Mouse (Mus musculus) liver, embryonic 16.5 days (tissue): ENCODE data around the gene Acadl. TPM values are rescaled to one million over a fixed set of nuclear protein-coding genes. Genes with fewer than 3 reads are reported as not detected.

ENCODE experiments used
- ATAC-seq: fragments of 200-750 bp; cut with Nextera tagmentation; 2 replicates; pipeline ENCODE4 v1.8.0; 2017; ENCODE audit warnings: low read depth, mild to moderate bottlenecking, moderate number of reproducible peaks, moderate library complexity
- H3K27ac ChIP-seq: fragments of 300-500 bp; sonication (generic); 2 replicates; pipeline ENCODE4 v1.5.1; 2014; ENCODE audit warnings: mild to moderate bottlenecking, low read length
- H3K27me3 ChIP-seq: fragments of 300-500 bp; sonication (generic); 2 replicates; pipeline ENCODE4 v1.6.1; 2014; ENCODE audit warnings: low read depth, low read length, mixed read lengths; ENCODE audit not compliant: control insufficient read depth, insufficient read depth
- H3K36me3 ChIP-seq: fragments of 300-500 bp; sonication (generic); 2 replicates; pipeline ENCODE4 v1.6.1; 2014; ENCODE audit warnings: mild to moderate bottlenecking; ENCODE audit not compliant: control insufficient read depth, insufficient read depth
- H3K4me1 ChIP-seq: fragments of 300-500 bp; sonication (generic); 2 replicates; pipeline ENCODE4 v1.6.1; 2014; ENCODE audit warnings: low read depth, low read length, mixed read lengths; ENCODE audit not compliant: control insufficient read depth
- H3K4me2 ChIP-seq: fragments of 300-500 bp; sonication (generic); 2 replicates; pipeline ENCODE4 v1.6.1; 2014; ENCODE audit warnings: low read depth, low read length, mixed read lengths
- H3K4me3 ChIP-seq: fragments of 300-500 bp; sonication (generic); 2 replicates; pipeline ENCODE4 v1.5.1; 2014; ENCODE audit warnings: low read depth, mild to moderate bottlenecking, low read length
- H3K9ac ChIP-seq: fragments of 300-500 bp; sonication (generic); 2 replicates; pipeline ENCODE4 v1.6.1; 2014; ENCODE audit warnings: low read depth, low read length
- H3K9me3 ChIP-seq: fragments of 300-500 bp; sonication (generic); replicated peaks from 2 replicates; pipeline ENCODE4 v1.6.1; 2016; ENCODE audit warnings: low read length; ENCODE audit not compliant: control insufficient read depth
- WGBS: fragments of 180-500 bp; shearing (Covaris S2); extraction: QIAGEN DNeasy Blood & Tissue Kit; methylation state at CpG from one replicate; pipeline ENCODE4 v1.1.7; 2014; ENCODE audit not compliant: insufficient replicate concordance; 5-methylcytosine and 5-hydroxymethylcytosine counted together
- polyA plus RNA-seq: library from polyadenylated mRNA; unstranded; fragments of >200 nt; fragmentation: Nextera tagmentation; extraction: Ambion mirVana; gene quantifications from 2 replicates; pipeline ENCODE4 v1.2.1, GENCODE M21; 2015

Acadl gene
- polyA plus RNA-seq, 1 experiment from 2014 or later: 175 TPM

DNA sequence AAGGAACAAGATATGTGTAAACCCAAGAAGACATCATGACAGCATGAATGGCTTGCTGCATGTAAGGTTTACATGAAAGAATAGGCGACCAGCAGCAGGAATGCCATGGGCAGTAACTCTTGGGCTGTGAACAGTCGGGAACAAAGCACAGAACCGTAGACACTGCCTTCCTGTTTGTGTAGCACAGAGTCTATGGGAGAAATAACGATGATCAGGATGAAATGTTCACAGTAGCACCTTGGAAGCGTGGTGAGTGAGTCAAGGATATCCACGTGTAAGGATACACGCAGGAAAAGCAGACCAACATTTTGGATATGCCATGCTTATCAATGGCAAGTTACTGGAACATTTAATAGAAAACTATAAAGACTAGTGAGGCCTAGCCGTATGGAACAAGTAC is 48.3 kb downstream of the Acadl start:
- Histone ChIP-seq H3K9me3 (no peaks in the 10 kb centered on the region), H3K9ac (no peak overlapping the region), H3K4me3 (0 out of 2 replicates have a peak overlapping the region, but pooled peaks have one; percentile 3), H3K27ac (peak overlapping the region; percentile 57), H3K27me3 (no peaks in the 10 kb centered on the region), H3K4me1 (peaks cover 7% of the 10 kb centered on the region), H3K4me2 (peak overlapping the region; percentile 21), H3K36me3 (no peaks in the 10 kb centered on the region)
- 27% methylated on average over 8 of the region's 8 CpGs for WGBS
- no peak for ATAC-seq

DNA sequence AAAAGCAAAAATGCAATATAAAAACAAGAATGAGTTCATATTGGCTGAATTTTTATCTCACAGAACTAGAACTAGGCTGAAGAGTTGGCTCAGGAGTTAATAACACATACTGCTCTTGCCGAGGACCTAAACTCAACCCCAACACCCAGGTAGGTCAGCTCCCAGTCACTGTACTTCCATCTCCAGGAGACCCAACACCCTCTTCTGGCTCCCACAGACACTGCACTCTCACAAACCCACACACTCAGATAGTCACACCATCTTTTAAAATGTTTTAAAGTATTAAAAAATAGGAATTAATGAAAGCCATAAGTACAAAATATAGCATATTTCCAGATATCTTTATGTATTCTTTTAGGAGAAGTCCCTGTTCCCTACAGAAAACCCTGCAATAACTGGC is 49.9 kb downstream of the Acadl start:
- no peak overlapping the region for H3K4me3 ChIP-seq
- peaks cover 7% of the 10 kb centered on the region for H3K4me1 ChIP-seq
- no peak overlapping the region for H3K27ac ChIP-seq
- H3K36me3 ChIP-seq: no peaks in the 10 kb centered on the region
- 77% methylated on average over 1 of the region's 1 CpGs for WGBS
- no peak overlapping the region for H3K9ac ChIP-seq
- no peaks in the 10 kb centered on the region for H3K9me3 ChIP-seq
- no peak overlapping the region for H3K4me2 ChIP-seq
- H3K27me3 ChIP-seq: no peaks in the 10 kb centered on the region
- ATAC-seq: no peak

DNA sequence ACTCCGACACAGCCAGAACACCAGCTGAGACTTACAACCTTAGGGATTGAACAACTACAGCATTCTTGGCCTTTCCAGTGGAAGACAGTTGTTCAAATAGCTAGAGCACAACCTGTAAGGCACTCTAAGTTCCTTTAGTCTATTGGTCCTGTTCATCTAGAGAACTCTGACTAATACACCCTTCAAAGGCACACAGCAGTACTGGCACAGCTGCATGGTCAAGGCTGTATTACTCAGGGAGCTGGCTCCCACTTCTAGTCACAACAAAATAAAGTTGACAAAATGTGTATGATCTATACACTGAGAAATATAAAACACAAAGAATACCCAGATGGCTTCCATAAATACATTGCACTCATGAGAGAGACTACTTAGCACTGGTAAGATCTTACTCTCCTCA is 56.3 kb downstream of the Acadl start:
- Histone ChIP-seq H3K4me3 (no peak overlapping the region), H3K36me3 (no peaks in the 10 kb centered on the region), H3K27ac (no peak overlapping the region), H3K27me3 (no peaks in the 10 kb centered on the region), H3K4me1 (no peaks in the 10 kb centered on the region), H3K4me2 (no peak overlapping the region), H3K9me3 (no peaks in the 10 kb centered on the region), H3K9ac (no peak overlapping the region)
- ATAC-seq: no peak
- WGBS: 86% methylated on average over 1 of the region's 1 CpGs

DNA sequence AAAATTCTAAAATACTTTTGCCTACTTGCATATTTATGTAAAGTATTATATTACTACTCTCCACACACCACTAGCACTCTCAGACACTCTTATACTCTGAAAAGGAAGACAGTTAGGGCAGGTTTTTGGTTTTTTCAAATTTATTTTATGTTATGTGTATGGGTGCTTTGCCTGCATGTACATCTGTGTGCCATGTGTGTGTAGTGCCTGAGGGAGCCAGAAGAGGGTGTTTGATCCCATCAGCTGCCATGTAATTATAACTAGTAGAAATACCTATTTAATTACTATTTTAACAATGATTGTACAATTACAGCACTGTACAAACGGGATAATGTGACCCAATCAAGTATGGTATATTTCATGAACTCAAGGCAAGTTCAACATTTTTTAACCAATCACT is 57.7 kb downstream of the Acadl start:
- no peaks in the 10 kb centered on the region for H3K9me3 ChIP-seq
- H3K27ac ChIP-seq: no peak overlapping the region
- no peak overlapping the region for H3K9ac ChIP-seq
- no peak overlapping the region for H3K4me3 ChIP-seq
- no peaks in the 10 kb centered on the region for H3K27me3 ChIP-seq
- no peaks in the 10 kb centered on the region for H3K36me3 ChIP-seq
- H3K4me1 ChIP-seq: no peaks in the 10 kb centered on the region
- no peak for ATAC-seq
- H3K4me2 ChIP-seq: no peak overlapping the region
- WGBS: 68% methylated on average over 1 of the region's 1 CpGs

DNA sequence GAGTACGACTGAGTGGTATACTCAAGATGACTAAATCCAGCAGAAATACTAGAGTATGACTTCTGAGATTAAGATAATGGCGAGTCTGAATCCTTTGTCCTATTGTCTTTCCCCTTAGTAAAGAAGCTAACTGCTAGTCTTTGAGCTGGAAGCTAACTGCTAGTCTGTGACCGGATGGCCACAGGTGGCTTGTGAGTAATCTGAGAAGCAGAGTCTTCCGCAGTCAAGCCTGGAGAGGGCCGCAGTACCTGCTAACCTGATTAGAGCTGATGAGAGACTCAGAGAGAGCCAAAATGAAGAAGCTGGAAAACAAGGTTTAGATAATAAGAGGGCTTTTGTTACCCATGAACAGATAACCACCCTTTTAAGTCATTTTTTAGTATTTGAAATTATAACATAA is 58.4 kb downstream of the Acadl start:
- Histone ChIP-seq H3K27me3 (no peaks in the 10 kb centered on the region), H3K4me2 (no peak overlapping the region), H3K4me3 (no peak overlapping the region), H3K4me1 (no peaks in the 10 kb centered on the region), H3K9me3 (no peaks in the 10 kb centered on the region), H3K27ac (no peak overlapping the region), H3K9ac (no peak overlapping the region), H3K36me3 (no peaks in the 10 kb centered on the region)
- no peak for ATAC-seq
- WGBS: 65% methylated on average over 5 of the region's 5 CpGs

DNA sequence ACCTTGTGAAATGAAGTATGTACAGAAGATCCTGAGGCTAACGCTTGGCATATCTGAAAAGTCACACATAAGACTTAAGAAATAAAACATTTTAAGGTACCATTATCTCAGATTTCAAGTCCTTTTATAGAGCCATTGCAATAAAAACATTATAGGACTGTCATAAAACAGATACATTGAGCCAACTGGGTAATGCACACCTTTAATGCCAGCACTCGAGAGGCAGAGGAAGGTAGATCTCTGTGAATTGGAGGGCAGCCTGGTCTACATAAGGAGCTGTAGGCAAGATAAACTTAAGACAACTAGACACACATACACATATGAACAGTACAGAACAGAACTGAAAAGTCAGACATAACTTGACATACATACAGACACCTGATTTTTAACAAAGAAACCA is 65.1 kb downstream of the Acadl start:
- Histone ChIP-seq H3K9me3 (no peaks in the 10 kb centered on the region), H3K36me3 (no peaks in the 10 kb centered on the region; the same call in 1 of the 2 replicates), H3K27ac (no peak overlapping the region), H3K9ac (no peak overlapping the region), H3K27me3 (no peaks in the 10 kb centered on the region), H3K4me2 (no peak overlapping the region), H3K4me1 (no peaks in the 10 kb centered on the region), H3K4me3 (no peak overlapping the region)
- ATAC-seq: no peak
- 67% methylated on average over 2 of the region's 2 CpGs for WGBS

DNA sequence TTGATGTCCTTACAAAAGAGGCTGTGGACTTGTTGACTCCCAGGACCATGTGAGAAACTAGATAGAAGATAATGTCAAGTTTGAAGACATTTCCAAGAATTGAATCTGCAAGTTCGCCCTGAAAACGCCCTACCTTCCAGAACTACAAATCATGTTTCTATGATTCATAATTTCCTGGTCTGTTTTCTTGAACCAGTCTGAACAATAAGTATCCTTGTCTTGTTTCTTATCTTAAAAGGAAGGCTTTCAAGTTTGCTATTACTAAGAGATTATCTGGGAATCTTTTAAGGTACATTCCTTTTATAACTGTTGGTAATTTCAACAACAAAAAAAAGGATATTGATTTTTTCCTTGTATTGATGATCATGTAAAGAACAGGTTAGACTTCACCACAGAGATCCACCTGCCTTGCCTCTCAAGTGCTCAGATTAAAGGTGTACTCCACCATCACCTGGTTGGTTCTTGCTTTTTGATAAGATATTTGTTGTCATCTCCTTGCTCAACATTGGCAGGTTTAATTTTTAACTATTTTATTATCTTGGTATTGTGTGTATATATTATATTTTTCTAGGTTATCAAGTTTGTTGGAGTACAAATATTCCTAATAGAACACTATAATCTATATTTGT is 70.1 kb downstream of the Acadl start:
- Histone ChIP-seq H3K4me2 (no peak overlapping the region), H3K27ac (no peak overlapping the region), H3K9me3 (no peaks in the 10 kb centered on the region), H3K4me1 (no peaks in the 10 kb centered on the region), H3K9ac (no peak overlapping the region), H3K36me3 (no peaks in the 10 kb centered on the region; the same call in 1 of the 2 replicates), H3K27me3 (no peaks in the 10 kb centered on the region), H3K4me3 (no peak overlapping the region)
- 43% methylated on average over 2 of the region's 2 CpGs for WGBS
- ATAC-seq: no peak

DNA sequence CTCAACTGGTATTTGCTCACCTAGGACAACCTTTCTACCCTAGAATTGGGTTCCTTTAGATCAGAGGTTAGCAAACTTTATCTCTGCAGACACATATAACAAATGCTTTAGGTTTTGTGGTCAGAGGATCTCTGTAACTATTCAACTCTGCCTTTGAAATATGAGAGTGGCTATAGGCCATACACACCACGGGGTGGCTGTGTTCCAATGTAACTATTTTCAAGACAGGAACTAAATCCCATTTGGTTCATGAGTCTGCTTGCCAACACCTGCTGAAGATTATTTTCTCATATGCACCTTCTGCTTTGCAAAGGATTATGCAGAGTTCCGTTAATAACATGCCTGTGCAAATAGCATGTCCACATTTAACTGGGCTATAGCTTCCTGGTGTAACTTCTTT is 80.8 kb downstream of the Acadl start:
- H3K4me2 ChIP-seq: no peak overlapping the region
- H3K9me3 ChIP-seq: no peaks in the 10 kb centered on the region
- H3K9ac ChIP-seq: no peak overlapping the region
- no peaks in the 10 kb centered on the region for H3K4me1 ChIP-seq
- no peaks in the 10 kb centered on the region for H3K27me3 ChIP-seq
- no peaks in the 10 kb centered on the region for H3K36me3 ChIP-seq
- no peak for ATAC-seq
- WGBS: 56% methylated on average over 2 of the region's 2 CpGs
- H3K27ac ChIP-seq: no peak overlapping the region
- H3K4me3 ChIP-seq: no peak overlapping the region

DNA sequence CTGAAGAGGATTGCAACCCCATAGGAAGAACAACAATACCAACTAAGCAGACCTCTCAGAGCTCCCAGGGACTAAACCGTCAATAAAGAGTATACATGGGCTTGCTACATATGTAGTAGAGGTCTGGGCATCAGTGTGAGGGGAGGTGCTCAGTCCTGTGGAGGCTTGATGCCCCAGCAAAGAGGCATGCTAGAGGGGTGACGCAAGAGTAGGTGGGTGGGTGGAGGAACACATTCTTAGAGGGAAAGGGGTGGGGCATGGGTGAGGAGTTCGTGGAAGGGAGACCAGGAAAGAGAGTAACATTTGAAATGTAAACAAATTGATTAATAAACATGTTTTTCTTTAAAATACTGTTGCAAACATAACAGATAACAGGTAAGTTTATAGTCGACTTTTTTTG is 82.0 kb downstream of the Acadl start:
- no peaks in the 10 kb centered on the region for H3K9me3 ChIP-seq
- 58% methylated on average over 4 of the region's 4 CpGs for WGBS
- H3K9ac ChIP-seq: no peak overlapping the region
- no peak overlapping the region for H3K4me3 ChIP-seq
- no peak overlapping the region for H3K4me2 ChIP-seq
- no peaks in the 10 kb centered on the region for H3K36me3 ChIP-seq
- H3K27ac ChIP-seq: no peak overlapping the region
- no peaks in the 10 kb centered on the region for H3K27me3 ChIP-seq
- ATAC-seq: no peak
- no peaks in the 10 kb centered on the region for H3K4me1 ChIP-seq
